Mouse (Mus musculus) liver, embryonic 14.5 days (tissue): ENCODE measurements around the gene Fam163b.

Source experiments
- CTCF ChIP-seq: IDR thresholded peaks from 2 replicates; pipeline ENCODE4 v1.5.1; 2016; ENCODE audit warnings: antibody characterized with exemption, low read depth, control low read depth
- EP300 ChIP-seq: IDR thresholded peaks from 2 replicates; pipeline ENCODE4 v1.6.1; 2016; ENCODE audit warnings: antibody characterized with exemption, low read depth

DNA sequence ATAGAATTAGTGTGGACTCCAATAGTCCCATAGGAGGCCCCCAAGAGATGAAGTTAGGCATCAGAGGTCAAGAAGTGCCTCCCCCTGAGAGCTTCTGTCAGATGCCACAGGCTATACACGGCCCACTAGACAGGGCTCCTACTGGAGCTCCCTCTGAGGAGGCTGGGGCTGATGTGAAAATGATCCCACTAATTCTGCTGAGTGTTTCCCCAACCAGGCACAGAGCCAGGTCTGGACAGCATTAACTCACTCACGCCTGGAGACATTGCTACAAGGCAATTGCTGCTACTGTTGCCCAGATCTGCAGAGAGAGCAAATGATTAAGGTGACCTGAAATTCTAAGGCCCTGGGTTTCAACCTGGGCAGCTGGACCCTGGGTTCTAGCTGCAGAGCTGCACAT is 56.5 kb downstream of the Fam163b start:
- TF ChIP-seq CTCF (no peak), EP300 (no peak)
